Mouse (Mus musculus) kidney, adult 2 months (tissue): Measurements from ENCODE around the gene Tead2.

Experiments
- CTCF ChIP-seq: fragments of 200-500 bp; conservative IDR thresholded peaks from 2 replicates; pipeline ENCODE4 v1.5.1; 2011; ENCODE audit warnings: low read depth, mild to moderate bottlenecking, control low read depth, low read length, moderate library complexity, mixed read lengths; ENCODE audit not compliant: insufficient read depth, insufficient read length
- POLR2A ChIP-seq: fragments of 200-500 bp; IDR thresholded peaks from one replicate; pipeline ENCODE4 v1.6.1; 2011; ENCODE audit warnings: low read depth, low read length, control low read depth

DNA sequence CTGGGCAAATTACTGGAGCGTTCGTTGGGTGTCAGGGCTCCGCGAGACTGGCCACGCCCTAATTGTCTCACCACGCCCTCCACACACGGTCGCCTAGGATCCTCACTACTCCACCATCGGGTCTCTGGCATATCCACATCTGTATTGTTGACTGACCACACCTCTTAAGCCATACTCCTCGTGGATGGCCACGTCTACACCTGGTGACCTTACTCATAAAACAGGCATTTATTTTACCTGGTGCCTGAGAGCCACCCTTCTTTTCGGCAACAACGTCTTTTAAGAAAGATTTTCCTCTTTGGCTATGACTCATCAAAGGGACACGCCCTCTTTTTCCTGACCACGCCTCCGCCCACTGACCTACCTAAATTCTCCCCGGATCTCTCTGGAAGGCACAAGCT, 3.7 kb upstream of the Tead2 start, which contains the start of gene Dkkl1:
- TF ChIP-seq CTCF (no peak), POLR2A (no peak)
